Mouse (Mus musculus) myocyte (in vitro differentiated cells): ENCODE measurements around the gene Acot6. TPM values are rescaled to one million over a fixed set of nuclear protein-coding genes. Genes with fewer than 3 reads are reported as not detected.

ENCODE experiments used
- H3K27me3 ChIP-seq: one replicate; pipeline ENCODE4 v1.6.1; 2011; ENCODE audit not compliant: control insufficient read depth, insufficient read depth, insufficient read length
- H3K36me3 ChIP-seq: one replicate; pipeline ENCODE4 v1.6.1; 2011; ENCODE audit not compliant: control insufficient read depth, insufficient read depth
- H3K4me2 ChIP-seq: one replicate; pipeline ENCODE4 v1.6.1; 2011; ENCODE audit warnings: low read depth, control low read depth
- H3K4me3 ChIP-seq: one replicate; pipeline ENCODE4 v1.5.1; 2011; ENCODE audit warnings: mild to moderate bottlenecking, control low read depth, moderate library complexity
- H3K79me2 ChIP-seq: one replicate; pipeline ENCODE4 v1.6.1; 2011; ENCODE audit not compliant: control insufficient read depth, insufficient read depth
- H3ac ChIP-seq: one replicate; pipeline ENCODE4 v1.6.1; 2011; ENCODE audit not compliant: control insufficient read depth, insufficient read length
- CEBPB ChIP-seq: IDR thresholded peaks from 2 replicates; pipeline ENCODE4 v1.6.1; 2011; ENCODE audit warnings: mild to moderate bottlenecking, moderate library complexity; ENCODE audit not compliant: poor library complexity, insufficient read depth, severe bottlenecking
- E2F4 ChIP-seq: IDR thresholded peaks from one replicate; pipeline ENCODE4 v1.6.1; 2011; ENCODE audit warnings: mild to moderate bottlenecking, control low read depth, moderate library complexity; ENCODE audit not compliant: insufficient read depth
- MAX ChIP-seq: IDR thresholded peaks from one replicate; pipeline ENCODE4 v1.6.1; 2011; ENCODE audit warnings: low read depth, mild to moderate bottlenecking, control low read depth
- MYOD1 ChIP-seq, 3 experiments: IDR thresholded peaks; one replicate each; pipeline ENCODE4 v1.6.1; 2011; ENCODE audit warnings: control low read depth in 2 of 3, low read depth in 2 of 3, mild to moderate bottlenecking in 2 of 3, moderate library complexity in 1 of 3; ENCODE audit not compliant: insufficient read length in 2 of 3, control insufficient read depth in 1 of 3
- MYOG ChIP-seq, 3 experiments: IDR thresholded peaks; one replicate each; pipeline ENCODE4 v1.6.1; 2011; ENCODE audit warnings: control low read depth in 2 of 3, low read depth in 2 of 3, mild to moderate bottlenecking in 2 of 3; ENCODE audit not compliant: insufficient read length in 2 of 3, control insufficient read depth in 1 of 3, insufficient read depth in 1 of 3
- POLR2A ChIP-seq: IDR thresholded peaks from one replicate; pipeline ENCODE4 v1.6.1; 2011; ENCODE audit warnings: low read depth, mild to moderate bottlenecking, control low read depth, moderate library complexity; ENCODE audit not compliant: insufficient read length
- POLR2AphosphoS2 ChIP-seq: IDR thresholded peaks from one replicate; pipeline ENCODE4 v1.6.1; 2011; ENCODE audit warnings: low read depth, control low read depth; ENCODE audit not compliant: insufficient read length
- REST ChIP-seq: IDR thresholded peaks from one replicate; pipeline ENCODE4 v1.6.1; 2011; ENCODE audit warnings: mild to moderate bottlenecking, control low read depth, moderate library complexity; ENCODE audit not compliant: insufficient read depth, insufficient read length
- SRF ChIP-seq: IDR thresholded peaks from one replicate; pipeline ENCODE4 v1.6.1; 2011; ENCODE audit warnings: low read depth; ENCODE audit not compliant: control insufficient read depth, insufficient read length
- TCF12 ChIP-seq: IDR thresholded peaks from one replicate; pipeline ENCODE4 v1.6.1; 2011; ENCODE audit warnings: mild to moderate bottlenecking, control low read depth; ENCODE audit not compliant: poor library complexity, insufficient read depth, severe bottlenecking
- TCF3 ChIP-seq: IDR thresholded peaks from one replicate; pipeline ENCODE4 v1.6.1; 2011; ENCODE audit warnings: low read depth, control low read depth; ENCODE audit not compliant: insufficient read length
- USF1 ChIP-seq: IDR thresholded peaks from one replicate; pipeline ENCODE4 v1.6.1; 2011; ENCODE audit warnings: low read depth, mild to moderate bottlenecking, control low read depth, moderate library complexity
- polyA plus RNA-seq: library from polyadenylated mRNA; unstranded; fragments of >200 nt; fragmentation: generic; extraction: Trizol; gene quantifications from one replicate; pipeline ENCODE4 v1.2.1, GENCODE M21; 2012; ENCODE audit warnings: missing spikeins

The Acot6 gene
- polyA plus RNA-seq, 1 experiment, result 1.2 TPM

DNA sequence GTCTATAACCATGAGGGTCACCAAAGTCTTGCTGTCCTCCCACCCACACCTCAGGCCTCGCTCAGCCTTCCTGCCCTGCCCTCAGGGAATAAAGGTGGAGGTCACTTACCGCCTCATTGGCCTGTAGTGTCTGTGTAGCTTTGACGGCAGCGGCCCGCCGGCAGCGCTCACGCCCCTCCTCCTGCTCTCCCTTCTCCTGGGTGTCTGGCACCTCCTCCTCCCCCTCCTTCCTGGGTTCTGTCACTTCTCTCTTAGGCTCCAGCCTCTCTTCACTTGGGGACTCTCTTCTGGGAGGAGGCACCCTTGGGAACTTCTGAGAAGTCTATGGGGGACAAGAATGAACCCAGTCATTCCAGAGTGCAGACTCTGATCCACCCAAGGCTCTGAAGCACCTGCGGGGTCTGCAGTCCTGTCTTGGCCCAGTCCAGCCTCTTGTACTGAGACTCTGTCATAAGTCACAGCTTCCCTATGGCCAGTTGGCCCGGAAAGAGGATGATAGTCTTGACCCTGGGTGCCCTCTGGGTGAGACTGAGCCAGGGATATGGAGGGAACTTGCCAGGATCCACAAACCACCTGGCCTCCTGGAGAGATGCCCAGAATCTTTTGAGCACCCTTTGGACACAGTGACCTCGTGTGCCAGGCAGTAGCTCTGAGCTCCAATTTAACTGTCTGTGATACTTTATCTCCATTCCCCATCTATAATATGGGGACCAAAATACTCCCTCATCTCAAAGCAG lies 54.5 kb downstream of the Acot6 start:
- TF ChIP-seq E2F4 (no peak), TCF3 (no peak), POLR2A (no peak), MAX (no peak), SRF (no peak), MYOG (IDR thresholded peaks at IDR 0.05; ENCODE audit: control insufficient read depth in 1 of 3, insufficient read depth in 1 of 3, insufficient read length in 2 of 3, low read depth in 2 of 3) (peak in 2 of 3 experiments; percentile 13 to 83), REST (no peak), MYOD1 (IDR thresholded peaks at IDR 0.05; ENCODE audit: control insufficient read depth in 1 of 3, insufficient read length in 2 of 3, low read depth in 2 of 3) (peak; percentile 31 to 87 (median 71)), TCF12 (peak; percentile 1), POLR2AphosphoS2 (no peak), CEBPB (no peak), USF1 (no peak)
- Histone ChIP-seq H3K4me3 (no peak overlapping the region), H3K27me3 (no peaks in the 10 kb centered on the region), H3K79me2 (no peaks in the 10 kb centered on the region), H3K4me2 (peak overlapping the region; percentile 46), H3ac (no peak overlapping the region), H3K36me3 (peaks cover 40% of the 10 kb centered on the region)

DNA sequence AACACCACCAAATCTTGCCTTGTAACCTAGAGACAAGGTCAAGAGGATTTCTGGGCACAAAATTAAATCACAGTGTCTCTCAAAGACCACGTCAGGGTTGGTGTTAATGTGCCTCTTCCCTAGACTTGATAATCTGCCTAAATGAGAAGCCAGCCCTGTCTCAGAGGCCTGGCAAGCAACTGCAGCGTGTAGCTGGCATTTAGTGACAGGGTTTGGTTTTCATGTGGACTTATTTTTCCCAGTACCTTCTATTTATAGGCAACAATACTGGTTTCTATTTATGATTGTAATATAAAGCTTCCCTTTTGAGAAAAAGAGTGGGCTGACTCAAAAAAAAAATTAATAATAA lies 55.0 kb downstream of the Acot6 start:
- TF ChIP-seq TCF12 (no peak), MYOD1 (IDR thresholded peaks at IDR 0.05; ENCODE audit: control insufficient read depth in 1 of 3, insufficient read length in 2 of 3, low read depth in 2 of 3) (peak in 1 of 3 experiments; percentile 24)
- H3K36me3 ChIP-seq, result peaks cover 37% of the 10 kb centered on the region
- H3K4me2 ChIP-seq, result peak overlapping the region; percentile 46
- H3K27me3 ChIP-seq, result no peaks in the 10 kb centered on the region
- H3K79me2 ChIP-seq, result no peaks in the 10 kb centered on the region
- H3K4me3 ChIP-seq, result no peak overlapping the region
- H3ac ChIP-seq, result no peak overlapping the region

DNA sequence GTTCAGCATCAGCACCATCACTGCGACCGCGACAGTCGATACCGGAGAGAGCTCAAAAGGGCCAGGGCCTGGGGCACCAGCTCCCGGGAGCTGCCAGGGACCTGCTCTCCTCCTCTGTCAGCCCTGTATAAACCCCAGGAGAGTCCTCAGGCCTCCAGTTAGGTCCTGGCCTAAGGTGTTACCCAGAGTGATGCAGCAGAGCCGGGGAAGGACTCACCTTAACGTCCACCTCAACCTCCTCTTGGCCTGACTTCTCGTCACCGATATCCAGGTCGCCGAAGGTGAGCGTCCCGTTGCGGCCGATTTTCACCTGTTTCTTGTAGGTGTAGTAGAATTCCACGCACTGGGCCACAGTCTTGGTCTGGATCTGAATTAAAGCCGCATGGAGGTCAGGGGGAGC lies 55.8 kb downstream of the Acot6 start:
- Histone ChIP-seq H3K79me2 (no peaks in the 10 kb centered on the region), H3K36me3 (peaks cover 37% of the 10 kb centered on the region), H3K4me3 (no peak overlapping the region), H3K4me2 (no peak overlapping the region), H3K27me3 (no peaks in the 10 kb centered on the region), H3ac (no peak overlapping the region)
- no peak for TF ChIP-seq CEBPB
- no peak for TF ChIP-seq POLR2A
- no peak for TF ChIP-seq SRF
- no peak for TF ChIP-seq TCF12
- TF ChIP-seq MYOD1 (IDR thresholded peaks at IDR 0.05; ENCODE audit: control insufficient read depth in 1 of 3, insufficient read length in 2 of 3, low read depth in 2 of 3), result no peak
- TF ChIP-seq TCF3, result no peak
- TF ChIP-seq MAX, result no peak
- no peak for TF ChIP-seq POLR2AphosphoS2
- no peak for TF ChIP-seq MYOG (IDR thresholded peaks at IDR 0.05; ENCODE audit: control insufficient read depth in 1 of 3, insufficient read depth in 1 of 3, insufficient read length in 2 of 3, low read depth in 2 of 3)
- no peak for TF ChIP-seq E2F4
- TF ChIP-seq REST, result no peak
- no peak for TF ChIP-seq USF1

- Histone ChIP-seq H3ac (no peak overlapping the region), H3K27me3 (no peaks in the 10 kb centered on the region), H3K36me3 (peaks cover 40% of the 10 kb centered on the region), H3K4me3 (no peak overlapping the region), H3K4me2 (no peak overlapping the region), H3K79me2 (peaks cover 4% of the 10 kb centered on the region)
- TF ChIP-seq POLR2AphosphoS2 (no peak), SRF (no peak), TCF12 (no peak), TCF3 (no peak), MYOG (IDR thresholded peaks at IDR 0.05; ENCODE audit: control insufficient read depth in 1 of 3, insufficient read depth in 1 of 3, insufficient read length in 2 of 3, low read depth in 2 of 3) (no peak), USF1 (no peak), MYOD1 (IDR thresholded peaks at IDR 0.05; ENCODE audit: control insufficient read depth in 1 of 3, insufficient read length in 2 of 3, low read depth in 2 of 3) (no peak), POLR2A (no peak)
These were observed 57.7 kb downstream of the Acot6 start for GRCm38 (mm10) chr12:84158156-84158555.

DNA sequence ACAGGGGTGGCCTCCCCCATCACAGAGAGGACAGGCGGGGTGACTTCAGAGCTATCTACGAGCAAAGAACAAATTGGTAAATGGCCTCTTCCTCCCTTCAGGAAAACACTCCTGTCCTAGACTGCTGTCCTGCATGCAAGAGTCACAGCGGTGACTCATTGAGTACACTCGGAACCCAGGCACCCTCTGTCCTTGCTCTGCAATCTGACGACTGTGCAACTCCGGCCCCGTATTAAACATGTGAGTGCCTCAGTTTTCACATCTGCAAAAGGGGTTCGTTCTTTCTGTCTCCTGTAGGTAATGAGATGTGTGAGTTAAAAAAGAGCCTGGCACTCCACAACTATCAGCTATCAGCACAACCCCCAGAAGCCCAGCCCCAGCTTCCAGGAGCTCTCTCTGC lies 60.0 kb downstream of the Acot6 start:
- Histone ChIP-seq H3K4me3 (no peak overlapping the region), H3ac (no peak overlapping the region), H3K27me3 (no peaks in the 10 kb centered on the region), H3K79me2 (peaks cover 24% of the 10 kb centered on the region), H3K4me2 (no peak overlapping the region), H3K36me3 (peaks cover 36% of the 10 kb centered on the region)
- TF ChIP-seq TCF3 (no peak), SRF (no peak), TCF12 (no peak), MYOD1 (IDR thresholded peaks at IDR 0.05; ENCODE audit: control insufficient read depth in 1 of 3, insufficient read length in 2 of 3, low read depth in 2 of 3) (no peak), CEBPB (no peak), USF1 (no peak), MAX (no peak), E2F4 (no peak), POLR2A (no peak), POLR2AphosphoS2 (no peak), REST (no peak), MYOG (IDR thresholded peaks at IDR 0.05; ENCODE audit: control insufficient read depth in 1 of 3, insufficient read depth in 1 of 3, insufficient read length in 2 of 3, low read depth in 2 of 3) (no peak)

Other genes with a start within 250 kb of the Acot6 start
- 10.0 TPM for gene Numb, start 178.7 kb upstream of the Acot6 start, polyA plus RNA-seq
- gene Riox1, start 150.0 kb upstream of the Acot6 start, polyA plus RNA-seq, result 14.2 TPM
- gene Heatr4, start 115.8 kb upstream of the Acot6 start, polyA plus RNA-seq, result not detected
- gene Acot2, start 112.8 kb upstream of the Acot6 start, polyA plus RNA-seq, result 31.1 TPM
- 0.06 TPM for gene Acot1, start 91.2 kb upstream of the Acot6 start, polyA plus RNA-seq
- not detected for gene Acot4, start 62.3 kb upstream of the Acot6 start, polyA plus RNA-seq
- gene Gm49366, start 61.7 kb upstream of the Acot6 start, polyA plus RNA-seq, result not detected
- gene Acot3, start 48.5 kb upstream of the Acot6 start, polyA plus RNA-seq, result not detected
- gene Acot5, start 31.3 kb upstream of the Acot6 start, polyA plus RNA-seq, result not detected
- gene Dnal1, start 13.7 kb downstream of the Acot6 start, polyA plus RNA-seq, result 11.4 TPM
- 0.46 TPM for gene Pnma1, start 47.8 kb downstream of the Acot6 start, polyA plus RNA-seq
- gene Elmsan1, start 118.2 kb downstream of the Acot6 start, polyA plus RNA-seq, result 13.7 TPM
- gene Ptgr2, start 184.6 kb downstream of the Acot6 start, polyA plus RNA-seq, result 40.4 TPM
- 18.7 TPM for gene Zfp410, start 216.2 kb downstream of the Acot6 start, polyA plus RNA-seq